Mouse (Mus musculus) layer of hippocampus, adult 9-10 months (tissue): ENCODE measurements around the gene Bcl6.

ENCODE experiments used
- DNase-seq: peaks from one replicate; pipeline ENCODE4 v3.0.0; 2022; ENCODE audit warnings: low spot score

Gene Bcl6

GRCm38 (mm10) chr16:23921697-23922096, 67.0 kb downstream of the Bcl6 start:
- DNase-seq, result no peak

GRCm38 (mm10) chr16:23919418-23919817, 69.2 kb downstream of the Bcl6 start:
- DNase-seq, result no peak
